Mouse (Mus musculus) liver, embryonic 12.5 days (tissue): Measurements from ENCODE around the gene Per1. TPM values are rescaled to one million over a fixed set of nuclear protein-coding genes. Genes with fewer than 3 reads are reported as not detected.
"Not testable (repeated sequence)": the region's sequence is repeated elsewhere in the genome, so short reads cannot be mapped to it uniquely, and the experiment has no call there.

ENCODE experiments used
- ATAC-seq: fragments of 200-750 bp; cut with Nextera tagmentation; 2 replicates; pipeline ENCODE4 v1.8.0; 2017; ENCODE audit warnings: moderate number of reproducible peaks, mild to moderate bottlenecking, moderate library complexity
- H3K27ac ChIP-seq: fragments of 300-500 bp; sonication (generic); 2 replicates; pipeline ENCODE4 v1.5.1; 2016; ENCODE audit warnings: mild to moderate bottlenecking
- H3K27me3 ChIP-seq: fragments of 300-500 bp; sonication (generic); replicated peaks from 2 replicates; pipeline ENCODE4 v1.6.1; 2016; ENCODE audit warnings: mild to moderate bottlenecking, moderate library complexity
- H3K36me3 ChIP-seq: fragments of 300-500 bp; sonication (generic); 2 replicates; pipeline ENCODE4 v1.6.1; 2016; ENCODE audit warnings: mild to moderate bottlenecking, moderate library complexity
- H3K4me1 ChIP-seq: fragments of 300-500 bp; sonication (generic); 2 replicates; pipeline ENCODE4 v1.6.1; 2016
- H3K4me2 ChIP-seq: fragments of 300-500 bp; sonication (generic); 2 replicates; pipeline ENCODE4 v1.6.1; 2016; ENCODE audit warnings: mild to moderate bottlenecking, moderate library complexity
- H3K4me3 ChIP-seq: fragments of 300-500 bp; sonication (generic); 2 replicates; pipeline ENCODE4 v1.5.1; 2016; ENCODE audit warnings: mild to moderate bottlenecking, moderate library complexity
- H3K9ac ChIP-seq: fragments of 300-500 bp; sonication (generic); 2 replicates; pipeline ENCODE4 v1.6.1; 2016; ENCODE audit warnings: mild to moderate bottlenecking, moderate library complexity
- H3K9me3 ChIP-seq: fragments of 300-500 bp; sonication (generic); replicated peaks from 2 replicates; pipeline ENCODE4 v1.6.1; 2016; ENCODE audit warnings: mild to moderate bottlenecking, moderate library complexity
- WGBS: fragments of 180-500 bp; shearing (Covaris S2); methylation state at CpG from one replicate; pipeline ENCODE4 v1.1.7; 2016; ENCODE audit not compliant: insufficient replicate concordance; 5-methylcytosine and 5-hydroxymethylcytosine counted together
- polyA plus RNA-seq: library from polyadenylated mRNA; unstranded; fragments of >200 nt; fragmentation: Nextera tagmentation; extraction: Ambion mirVana; gene quantifications from 2 replicates; pipeline ENCODE4 v1.2.1, GENCODE M21; 2016

The Per1 gene
- polyA plus RNA-seq, 1 experiment from 2014 or later, result 2.5 TPM

- H3K27ac ChIP-seq, result peak within 1 kb of the TSS; percentile 96
- no peaks in the 10 kb centered on the region for H3K27me3 ChIP-seq
- peak; percentile 63 for ATAC-seq
- H3K36me3 ChIP-seq, result peaks cover 30% of the 10 kb centered on the region
- H3K4me3 ChIP-seq, result peak within 1 kb of the TSS; percentile 100
- peak within 1 kb of the TSS; percentile 98 for H3K4me2 ChIP-seq
- H3K4me1 ChIP-seq, result peaks cover 55% of the 10 kb centered on the region
- H3K9ac ChIP-seq, result peak within 1 kb of the TSS; percentile 100
- no peaks in the 10 kb centered on the region for H3K9me3 ChIP-seq
- under 1% methylated on average over 64 of the region's 67 CpGs for WGBS
These were observed 6.7 kb upstream of the Per1 start, which contains the start of gene Vamp2 for GRCm38 (mm10) chr11:69088103-69088855. TSS of gene Vamp2 (plus strand) at chr11:69088490.

DNA sequence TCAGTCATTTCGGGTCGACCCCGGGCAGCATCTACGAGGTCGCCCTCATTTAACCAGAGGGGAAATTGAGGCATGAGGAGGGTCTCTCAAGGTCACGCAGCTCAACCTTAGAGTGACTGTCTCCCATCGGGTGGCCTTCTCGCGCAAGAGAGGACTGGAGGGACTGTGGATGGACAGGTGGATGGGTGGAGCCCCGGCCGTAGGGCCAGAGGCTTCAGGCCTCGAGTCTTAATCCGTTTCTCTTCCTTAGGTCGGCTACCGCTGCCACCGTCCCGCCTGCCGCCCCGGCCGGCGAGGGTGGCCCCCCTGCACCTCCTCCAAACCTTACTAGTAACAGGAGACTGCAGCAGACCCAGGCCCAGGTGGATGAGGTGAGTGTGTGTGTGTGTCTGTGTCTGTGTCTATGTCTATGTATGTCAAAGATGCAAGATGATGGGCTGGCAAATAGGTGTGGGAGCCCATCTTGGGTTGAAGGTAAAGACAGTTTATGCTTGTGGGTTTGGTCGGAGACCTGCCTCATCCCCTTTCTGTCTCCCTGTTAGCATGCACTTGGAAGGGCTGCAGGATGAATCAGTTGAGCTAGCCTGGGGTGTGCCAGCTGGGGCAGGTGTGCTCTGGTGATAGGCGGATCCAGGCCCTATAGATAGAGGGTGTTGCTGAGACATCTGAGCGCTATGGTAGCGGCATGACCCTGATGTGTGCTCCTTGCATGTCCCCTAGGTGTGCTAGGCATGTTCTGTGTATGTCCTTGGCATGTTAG is 6.0 kb upstream of the Per1 start:
- Histone ChIP-seq H3K4me3 (peak overlapping the region; percentile 100), H3K9ac (peak overlapping the region; percentile 100), H3K27ac (peak overlapping the region; percentile 96), H3K4me2 (peak overlapping the region; percentile 98), H3K36me3 (peaks cover 30% of the 10 kb centered on the region), H3K27me3 (no peaks in the 10 kb centered on the region), H3K4me1 (peaks cover 61% of the 10 kb centered on the region), H3K9me3 (no peaks in the 10 kb centered on the region)
- ATAC-seq, result peak; percentile 87
- 6% methylated on average over 25 of the region's 25 CpGs for WGBS

- H3K4me2 ChIP-seq, result peak overlapping the region; percentile 98
- 88% methylated on average over 12 of the region's 12 CpGs for WGBS
- H3K9me3 ChIP-seq, result no peaks in the 10 kb centered on the region
- H3K27ac ChIP-seq, result peak overlapping the region; percentile 96
- no peaks in the 10 kb centered on the region for H3K27me3 ChIP-seq
- peak overlapping the region; percentile 100 for H3K9ac ChIP-seq
- H3K36me3 ChIP-seq, result peaks cover 30% of the 10 kb centered on the region
- peaks cover 67% of the 10 kb centered on the region for H3K4me1 ChIP-seq
- no peak for ATAC-seq
- peak overlapping the region; percentile 100 for H3K4me3 ChIP-seq
These were observed 5.3 kb upstream of the Per1 start for GRCm38 (mm10) chr11:69089616-69090290.

DNA sequence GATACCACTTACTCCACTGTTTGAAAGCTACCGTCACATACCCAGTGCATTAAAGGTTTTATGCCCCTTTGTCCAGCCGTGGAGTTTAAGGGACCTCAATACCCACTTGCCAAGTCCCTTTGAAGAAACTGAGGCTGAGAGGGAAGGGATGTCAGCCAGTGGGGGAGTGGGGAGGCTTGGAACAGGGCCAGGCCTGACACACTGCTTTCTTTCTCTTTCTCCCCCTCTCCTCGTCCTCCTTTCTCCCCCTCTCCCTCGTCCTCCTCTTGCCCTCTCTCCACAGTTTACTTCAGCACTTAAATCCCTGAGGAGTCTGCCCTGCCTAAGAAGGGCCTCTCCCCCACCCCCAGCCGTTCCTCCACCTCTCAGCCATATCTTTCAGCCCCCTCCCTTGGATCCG is 4.7 kb upstream of the Per1 start:
- no peaks in the 10 kb centered on the region for H3K27me3 ChIP-seq
- H3K27ac ChIP-seq, result peak overlapping the region; percentile 96
- no peaks in the 10 kb centered on the region for H3K9me3 ChIP-seq
- H3K4me1 ChIP-seq, result peaks cover 71% of the 10 kb centered on the region
- peaks cover 30% of the 10 kb centered on the region for H3K36me3 ChIP-seq
- whole genome bisulfite sequencing, result 64% methylated on average over 5 of the region's 6 CpGs
- ATAC-seq, result no peak
- H3K4me2 ChIP-seq, result peak overlapping the region; percentile 98
- H3K9ac ChIP-seq, result peak overlapping the region; percentile 100
- no peak overlapping the region for H3K4me3 ChIP-seq

GRCm38 (mm10) chr11:69091566-69092385 is 3.2 kb upstream of the Per1 start:
- H3K27ac ChIP-seq, result no peak overlapping the region
- no peak for ATAC-seq
- WGBS, result 57% methylated on average over 7 of the region's 7 CpGs
- peaks cover 83% of the 10 kb centered on the region for H3K4me1 ChIP-seq
- no peaks in the 10 kb centered on the region for H3K9me3 ChIP-seq
- H3K4me2 ChIP-seq, result no peak overlapping the region
- H3K4me3 ChIP-seq, result no peak overlapping the region
- no peaks in the 10 kb centered on the region for H3K27me3 ChIP-seq
- peaks cover 30% of the 10 kb centered on the region for H3K36me3 ChIP-seq
- no peak overlapping the region for H3K9ac ChIP-seq

GRCm38 (mm10) chr11:69092386-69092751 is 2.6 kb upstream of the Per1 start:
- Histone ChIP-seq H3K4me2 (no peak overlapping the region), H3K9me3 (no peaks in the 10 kb centered on the region), H3K9ac (no peak overlapping the region), H3K36me3 (peaks cover 30% of the 10 kb centered on the region), H3K27me3 (no peaks in the 10 kb centered on the region), H3K4me1 (peaks cover 83% of the 10 kb centered on the region), H3K27ac (no peak overlapping the region), H3K4me3 (no peak overlapping the region)
- ATAC-seq, result no peak
- 0% methylated on average over 3 of the region's 3 CpGs for WGBS

- no peaks in the 10 kb centered on the region for H3K9me3 ChIP-seq
- peaks cover 83% of the 10 kb centered on the region for H3K4me1 ChIP-seq
- peaks cover 30% of the 10 kb centered on the region for H3K36me3 ChIP-seq
- H3K27ac ChIP-seq, result no peak overlapping the region
- ATAC-seq, result no peak
- H3K4me2 ChIP-seq, result no peak overlapping the region
- H3K4me3 ChIP-seq, result no peak overlapping the region
- 81% methylated on average over 4 of the region's 4 CpGs for WGBS
- no peak overlapping the region for H3K9ac ChIP-seq
- no peaks in the 10 kb centered on the region for H3K27me3 ChIP-seq
These were observed 2.1 kb upstream of the Per1 start for GRCm38 (mm10) chr11:69092871-69093270.

- H3K36me3 ChIP-seq, result peaks cover 30% of the 10 kb centered on the region
- not testable (repeated sequence) for H3K9ac ChIP-seq, H3K4me3 ChIP-seq, H3K9me3 ChIP-seq, ATAC-seq, H3K27me3 ChIP-seq
- peaks cover 87% of the 10 kb centered on the region for H3K4me1 ChIP-seq
- H3K27ac ChIP-seq, result peak overlapping the region; percentile 81; the same call in 1 of the 2 replicates
- 0 out of 2 replicates have a peak overlapping the region, but pooled peaks have one; percentile 89 for H3K4me2 ChIP-seq
- WGBS, result 81% methylated on average over 7 of the region's 7 CpGs
These were observed 1.2 kb upstream of the Per1 start for GRCm38 (mm10) chr11:69093856-69094255.

DNA sequence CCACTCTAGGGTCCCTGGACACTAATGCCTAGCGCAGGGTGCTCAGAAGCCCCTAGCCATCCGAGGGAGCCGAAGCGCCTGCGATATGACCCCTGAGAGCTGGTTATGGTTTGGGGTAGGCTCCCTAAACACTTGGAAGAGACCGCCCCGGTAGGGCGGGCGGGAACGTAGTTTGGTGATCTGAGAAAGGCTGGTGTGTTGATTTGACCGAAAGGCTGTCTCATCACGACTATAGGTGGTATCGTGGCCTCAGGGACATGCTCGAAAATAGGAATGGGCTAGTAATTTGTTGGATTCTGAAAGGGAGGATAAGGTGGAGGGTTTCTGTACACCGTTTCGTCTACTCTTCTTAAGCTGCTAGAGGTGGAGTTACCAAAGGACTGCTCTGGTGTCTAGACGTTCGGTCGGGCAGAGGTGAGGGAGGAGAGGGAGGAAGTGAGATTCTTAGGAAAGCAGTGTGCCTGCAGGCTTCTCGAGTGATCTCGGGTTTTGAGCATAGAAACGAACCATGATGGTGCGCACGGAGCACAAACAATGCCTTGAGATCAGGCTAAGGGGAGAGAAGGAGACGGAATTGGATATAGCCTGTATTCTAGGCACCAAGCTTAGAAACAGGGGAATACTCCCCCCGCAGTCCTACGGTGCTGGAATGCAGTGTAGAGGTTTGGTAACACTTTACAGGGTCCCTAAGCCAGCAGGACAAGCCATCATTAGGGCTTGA is 654 bp downstream of the Per1 start:
- Histone ChIP-seq H3K27ac (peak overlapping the region; percentile 91), H3K4me2 (peak overlapping the region; percentile 89), H3K9ac (peak overlapping the region; percentile 73), H3K36me3 (peaks cover 20% of the 10 kb centered on the region), H3K9me3 (no peaks in the 10 kb centered on the region), H3K27me3 (no peaks in the 10 kb centered on the region), H3K4me3 (peak overlapping the region; percentile 64), H3K4me1 (peaks cover 87% of the 10 kb centered on the region)
- ATAC-seq, result no peak
- WGBS, result 3% methylated on average over 27 of the region's 27 CpGs

GRCm38 (mm10) chr11:69096360-69096986 is 1.5 kb downstream of the Per1 start:
- H3K27ac ChIP-seq, result peak overlapping the region; percentile 91
- 23% methylated on average over 9 of the region's 9 CpGs for WGBS
- peaks cover 20% of the 10 kb centered on the region for H3K36me3 ChIP-seq
- H3K4me2 ChIP-seq, result peak overlapping the region; percentile 89
- no peaks in the 10 kb centered on the region for H3K9me3 ChIP-seq
- H3K27me3 ChIP-seq, result no peaks in the 10 kb centered on the region
- peaks cover 84% of the 10 kb centered on the region for H3K4me1 ChIP-seq
- peak overlapping the region; percentile 64 for H3K4me3 ChIP-seq
- no peak for ATAC-seq
- H3K9ac ChIP-seq, result peak overlapping the region; percentile 73
